Mouse (Mus musculus) erythroblast, embryonic 14.5 days (primary cell): Measurements from ENCODE around the gene Fdx1. TPM values are rescaled to one million over a fixed set of nuclear protein-coding genes. Genes with fewer than 3 reads are reported as not detected.
A peak's percentile ranks its signal among the peaks of the same experiment; 100 is the strongest.

Experiments used
- H3K27me3 ChIP-seq: 2 replicates; pipeline ENCODE4 v1.6.1; 2012; ENCODE audit warnings: inconsistent platforms; ENCODE audit not compliant: control insufficient read depth
- H3K36me3 ChIP-seq: 2 replicates; pipeline ENCODE4 v1.6.1; 2012; ENCODE audit warnings: mild to moderate bottlenecking, inconsistent platforms; ENCODE audit not compliant: control insufficient read depth
- H3K4me1 ChIP-seq: 2 replicates; pipeline ENCODE4 v1.6.1; 2012; ENCODE audit warnings: inconsistent platforms; ENCODE audit not compliant: control insufficient read depth
- H3K4me3 ChIP-seq: replicated peaks from 2 replicates; pipeline ENCODE3; 2012; ENCODE audit warnings: moderate library complexity, mild to moderate bottlenecking, inconsistent platforms
- H3K9me3 ChIP-seq: 2 replicates; pipeline ENCODE4 v1.6.1; 2012; ENCODE audit warnings: low read length, inconsistent platforms, mixed read lengths; ENCODE audit not compliant: control insufficient read depth
- GATA1 ChIP-seq: IDR thresholded peaks from 2 replicates; pipeline ENCODE4 v1.6.1; 2012; ENCODE audit warnings: low read length, inconsistent platforms, mixed read lengths
- TAL1 ChIP-seq: IDR thresholded peaks from 3 replicates; pipeline ENCODE4 v1.6.1; 2012; ENCODE audit warnings: low read length, inconsistent platforms, mixed read lengths
- polyA plus RNA-seq: library from polyadenylated mRNA; stranded (reverse); fragments of >175 nt; gene quantifications from 2 replicates; pipeline ENCODE4 v1.2.3, GENCODE M21; 2012

Gene Fdx1
- 0.21 and 0.72 TPM in 2 replicates for polyA plus RNA-seq

DNA sequence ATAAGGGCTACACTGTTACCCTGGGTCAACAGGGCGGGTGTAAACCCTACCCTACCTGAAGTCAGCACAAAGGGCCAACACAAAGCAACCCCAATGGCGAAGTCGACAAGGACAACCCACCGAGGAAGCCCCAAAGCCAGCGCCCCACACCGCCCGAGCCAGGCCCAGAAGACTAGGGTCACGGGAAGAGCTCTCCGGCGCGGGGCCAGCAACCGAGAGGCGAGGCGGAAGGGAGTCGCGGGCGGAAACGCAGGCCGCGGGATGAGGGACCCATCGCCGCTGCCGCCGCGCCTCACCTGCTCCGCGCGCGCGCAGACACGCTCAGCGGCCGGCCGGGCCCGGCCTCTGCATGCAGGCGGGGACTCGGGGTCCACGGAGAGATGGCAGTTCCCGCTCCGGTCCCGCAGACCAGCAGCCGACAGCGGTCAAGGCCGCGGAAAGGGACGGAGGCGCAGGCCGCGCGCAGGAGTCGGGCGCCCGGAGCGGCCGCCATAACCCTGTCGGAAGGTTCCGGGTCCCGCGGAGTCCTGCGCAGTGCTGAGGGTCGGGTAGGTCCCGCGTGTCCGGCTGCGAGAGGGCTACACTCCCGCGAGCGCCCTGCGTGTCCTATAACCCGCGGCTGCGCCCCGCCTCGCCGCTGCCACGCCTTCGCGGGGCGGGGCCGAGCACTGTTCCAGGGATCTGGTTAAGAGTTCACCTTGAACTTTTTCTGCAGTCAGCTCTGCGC is at the start of gene Fdx1:
Fdx1 (minus strand) TSS at position 582 of the 727 bp plus-strand sequence.
- Histone ChIP-seq H3K4me1 (peaks cover 13% of the 10 kb centered on the region), H3K36me3 (no peaks in the 10 kb centered on the region), H3K4me3 (peak within 1 kb of the TSS; percentile 73), H3K9me3 (no peaks in the 10 kb centered on the region), H3K27me3 (peaks cover 6% of the 10 kb centered on the region; the same call in 1 of the 2 replicates)
- TF ChIP-seq TAL1, result no peak
- no peak for TF ChIP-seq GATA1

DNA sequence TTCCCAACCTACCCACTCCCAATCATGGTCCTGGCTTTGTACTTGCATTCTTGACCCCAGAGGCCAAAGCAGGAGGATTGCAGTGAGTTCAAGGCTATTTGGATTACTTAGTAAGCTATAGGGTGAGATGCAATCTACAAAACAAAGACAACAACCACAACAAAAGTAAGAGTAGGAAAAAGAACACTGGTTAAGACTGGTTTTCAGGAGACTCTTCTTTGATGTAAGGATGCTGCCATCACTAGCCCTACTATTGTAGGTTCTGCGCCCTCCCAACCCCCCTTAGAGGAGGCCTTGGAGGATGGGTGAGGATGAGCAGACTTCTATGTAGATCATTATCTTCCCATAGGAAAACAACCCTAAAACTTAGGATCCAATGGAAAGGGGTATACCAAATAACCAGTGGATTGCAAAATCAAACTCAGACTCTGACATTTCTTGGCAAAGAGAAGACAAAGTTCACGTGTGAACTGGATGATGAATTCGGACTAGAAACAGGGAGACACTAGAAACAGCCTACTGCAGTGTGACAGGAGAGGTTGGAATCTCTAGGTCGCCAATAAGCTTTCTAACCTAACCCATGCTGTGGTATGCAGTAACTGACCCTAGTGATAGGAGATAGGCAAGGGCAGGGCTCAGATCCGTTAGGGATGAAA is 49.6 kb upstream of the Fdx1 start:
- no peaks in the 10 kb centered on the region for H3K36me3 ChIP-seq
- no peaks in the 10 kb centered on the region for H3K9me3 ChIP-seq
- no peak overlapping the region for H3K4me3 ChIP-seq
- H3K27me3 ChIP-seq, result no peaks in the 10 kb centered on the region
- no peaks in the 10 kb centered on the region for H3K4me1 ChIP-seq
- TF ChIP-seq TAL1, result no peak
- no peak for TF ChIP-seq GATA1

DNA sequence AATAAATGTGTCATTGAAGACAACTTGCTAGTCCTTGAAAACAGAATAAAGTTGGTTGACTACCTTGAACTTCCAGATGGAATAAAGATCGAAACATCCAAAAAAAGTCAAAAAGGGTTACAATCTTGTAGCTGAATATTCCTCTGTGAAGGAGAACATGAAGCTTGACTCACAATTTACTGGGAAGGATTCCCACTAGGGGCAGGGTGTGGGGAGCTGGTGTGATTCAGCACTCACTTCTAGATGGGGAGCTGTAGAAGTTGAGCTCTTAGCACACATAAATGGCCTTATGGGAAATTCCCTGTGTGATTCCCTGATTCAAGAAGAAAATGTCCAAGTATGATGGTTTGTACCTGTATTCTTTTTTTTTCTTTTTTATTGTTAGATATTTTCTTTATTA is 49.0 kb upstream of the Fdx1 start:
- Histone ChIP-seq H3K4me1 (no peaks in the 10 kb centered on the region), H3K36me3 (no peaks in the 10 kb centered on the region), H3K4me3 (no peak overlapping the region), H3K27me3 (no peaks in the 10 kb centered on the region), H3K9me3 (no peaks in the 10 kb centered on the region)
- TF ChIP-seq GATA1 (no peak), TAL1 (no peak)

DNA sequence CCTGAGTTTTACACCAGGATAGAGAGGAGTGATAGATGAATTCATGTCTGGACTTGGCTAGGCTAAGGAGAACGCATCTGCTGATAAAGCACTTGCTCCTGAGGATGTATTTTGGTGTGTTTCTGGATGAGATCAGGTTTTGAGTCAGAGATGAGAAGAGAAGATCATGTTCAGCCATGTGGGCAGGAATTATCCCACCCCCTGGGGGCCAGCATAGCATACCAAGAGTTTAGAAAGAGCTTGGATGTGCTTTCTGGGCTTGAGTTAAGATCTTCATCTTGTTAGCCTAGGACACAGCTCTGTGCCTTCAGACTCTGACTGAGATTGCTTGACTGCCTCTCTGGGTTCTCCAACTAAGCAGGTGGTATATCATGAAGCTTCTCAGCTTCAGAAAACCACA is 45.2 kb upstream of the Fdx1 start:
- Histone ChIP-seq H3K36me3 (no peaks in the 10 kb centered on the region), H3K27me3 (no peaks in the 10 kb centered on the region)

DNA sequence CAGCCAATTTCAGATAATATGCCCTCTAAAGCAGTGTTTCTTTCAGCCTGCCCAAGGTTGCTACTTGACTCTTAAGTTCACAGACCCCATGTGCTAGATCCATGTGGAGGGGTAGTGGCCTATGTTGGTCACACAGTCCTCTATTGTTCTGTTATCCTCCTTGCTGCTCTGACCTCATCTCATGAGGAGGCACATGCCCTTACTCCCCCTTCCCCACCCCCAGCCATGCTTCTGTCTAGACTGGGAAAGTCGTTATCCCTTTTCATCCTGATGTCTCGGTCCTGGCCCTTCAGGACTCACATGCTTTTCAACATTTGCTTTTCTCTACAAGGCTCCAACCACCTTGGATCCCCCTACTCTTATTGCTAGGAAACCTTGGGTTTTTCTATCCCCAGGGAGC is 44.0 kb upstream of the Fdx1 start:
- Histone ChIP-seq H3K9me3 (no peaks in the 10 kb centered on the region), H3K27me3 (no peaks in the 10 kb centered on the region), H3K36me3 (no peaks in the 10 kb centered on the region), H3K4me3 (no peak overlapping the region), H3K4me1 (no peaks in the 10 kb centered on the region)
- no peak for TF ChIP-seq GATA1
- TF ChIP-seq TAL1, result no peak

More for the DNA sequence above, 45.2 kb upstream of the Fdx1 start:
- Histone ChIP-seq H3K4me1 (no peaks in the 10 kb centered on the region), H3K4me3 (no peak overlapping the region), H3K9me3 (no peaks in the 10 kb centered on the region)
- TF ChIP-seq TAL1, result no peak

DNA sequence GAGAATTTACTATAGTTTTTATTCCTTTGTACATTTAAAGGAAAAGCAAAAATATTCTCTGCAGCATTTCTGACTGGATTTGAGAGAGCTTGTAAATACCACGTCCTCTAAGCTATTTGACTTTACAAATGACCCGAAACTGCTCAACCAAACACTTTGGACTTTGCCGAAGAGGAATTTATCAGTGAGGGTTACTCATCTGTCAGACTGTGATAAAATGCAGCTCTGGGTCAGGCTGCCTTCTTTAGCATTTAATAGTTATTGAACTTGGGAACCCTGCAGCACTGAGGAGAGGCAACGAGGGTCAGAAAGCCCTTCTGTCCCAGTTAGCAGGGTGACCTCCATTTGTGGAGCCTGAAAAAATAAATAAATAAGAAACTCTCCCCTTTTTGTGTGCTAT is 40.1 kb upstream of the Fdx1 start:
- no peaks in the 10 kb centered on the region for H3K27me3 ChIP-seq
- H3K4me3 ChIP-seq, result no peak overlapping the region
- H3K9me3 ChIP-seq, result no peaks in the 10 kb centered on the region
- no peaks in the 10 kb centered on the region for H3K36me3 ChIP-seq
- H3K4me1 ChIP-seq, result no peaks in the 10 kb centered on the region
- TF ChIP-seq GATA1 (no peak), TAL1 (no peak)

DNA sequence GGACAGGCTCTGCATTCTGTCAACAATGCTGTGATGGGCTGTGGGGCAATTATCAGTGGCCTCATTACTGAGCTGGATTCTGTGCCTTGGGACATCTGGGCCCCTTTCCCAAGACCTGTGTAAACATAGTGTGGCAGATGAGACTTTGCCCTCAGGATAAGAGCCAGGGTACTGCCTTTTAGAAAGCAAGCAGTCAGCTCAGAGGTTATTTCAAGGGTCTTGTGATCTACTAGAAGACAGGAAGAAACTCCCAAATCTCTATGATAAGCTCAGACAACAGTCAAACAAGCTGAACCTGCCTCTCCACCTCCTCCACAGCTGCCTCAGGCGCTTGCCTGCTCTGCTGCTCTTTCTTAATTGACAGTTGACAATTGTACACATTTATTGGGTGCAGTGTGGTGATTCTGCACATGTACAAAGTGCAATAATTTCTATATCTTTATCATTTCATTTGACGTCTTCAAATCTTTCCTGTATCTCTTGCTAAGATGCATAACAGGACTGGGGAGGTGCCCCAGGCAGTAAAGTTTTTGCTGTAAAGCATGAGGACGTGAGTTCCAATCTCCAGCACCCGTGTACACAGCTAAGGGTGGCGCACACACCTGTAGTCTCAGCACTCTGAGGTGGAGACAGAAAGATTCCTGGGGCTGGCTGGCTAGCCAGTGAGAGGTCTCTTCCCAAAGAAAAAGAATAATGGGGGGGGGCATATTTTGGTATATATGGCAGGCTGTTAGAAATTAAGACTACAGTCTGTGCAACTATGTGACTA is 32.2 kb upstream of the Fdx1 start:
- no peaks in the 10 kb centered on the region for H3K4me1 ChIP-seq
- no peaks in the 10 kb centered on the region for H3K9me3 ChIP-seq
- no peaks in the 10 kb centered on the region for H3K27me3 ChIP-seq
- no peak overlapping the region for H3K4me3 ChIP-seq
- TF ChIP-seq GATA1 (no peak), TAL1 (no peak)
- no peaks in the 10 kb centered on the region for H3K36me3 ChIP-seq

DNA sequence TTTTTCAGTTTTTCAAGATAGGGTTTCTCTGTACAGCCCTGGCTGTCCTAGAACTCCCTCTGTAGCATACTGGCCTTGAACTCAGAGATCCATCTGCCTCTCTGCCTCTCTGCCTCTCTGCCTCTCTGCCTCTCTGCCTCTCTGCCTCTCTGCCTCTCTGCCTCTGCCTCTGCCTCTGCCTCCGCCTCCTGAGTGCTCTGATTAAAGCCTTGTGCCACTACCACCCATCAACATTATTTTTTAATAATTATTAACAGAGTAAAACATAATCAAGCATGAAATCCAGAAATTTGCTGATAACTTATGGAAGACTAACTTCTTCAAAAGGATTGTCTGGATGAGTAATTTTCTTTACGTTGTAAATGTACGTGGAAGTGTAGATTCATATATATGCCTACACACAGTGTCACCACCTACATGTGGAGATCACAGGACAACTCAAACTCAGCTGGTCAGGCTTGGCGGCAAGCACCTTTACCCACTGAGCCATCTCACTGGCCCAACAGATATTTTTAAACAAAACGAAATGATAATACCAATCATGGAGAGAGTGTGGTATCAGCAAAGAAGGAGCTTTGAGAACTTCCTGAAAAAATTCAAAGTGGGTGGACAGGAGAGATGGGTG is 31.4 kb upstream of the Fdx1 start:
- TF ChIP-seq TAL1, result no peak
- TF ChIP-seq GATA1, result no peak
- H3K36me3 ChIP-seq, result no peaks in the 10 kb centered on the region
- H3K4me1 ChIP-seq, result no peaks in the 10 kb centered on the region
- no peak overlapping the region for H3K4me3 ChIP-seq
- H3K27me3 ChIP-seq, result no peaks in the 10 kb centered on the region
- no peaks in the 10 kb centered on the region for H3K9me3 ChIP-seq
